Mouse (Mus musculus): ENCODE measurements at regions not wholly inside any gene's neighbourhood (a gene's known extent, or its start where the extent isn't known, plus 50 kb on each side); places are given as distances from the start of the nearest gene placed in this dataset.

DNA sequence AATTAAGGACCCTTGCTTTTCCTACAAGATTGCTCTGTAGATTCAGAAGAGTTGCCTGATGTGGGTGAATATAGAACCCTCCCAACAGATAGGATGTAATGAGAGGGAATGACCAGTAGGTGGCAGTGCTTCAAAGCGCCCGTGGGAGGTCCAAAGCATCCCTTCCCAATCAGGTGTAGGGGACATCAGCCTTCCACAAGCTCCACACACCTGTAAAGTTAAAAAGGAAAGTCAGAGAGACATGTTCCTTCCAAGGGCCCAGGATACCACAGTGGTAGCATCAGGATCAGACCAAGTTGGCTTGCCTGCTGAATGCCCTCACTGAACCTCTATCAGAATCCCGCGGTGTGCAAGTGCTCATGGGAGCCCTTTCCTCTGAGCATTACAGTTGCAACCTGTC lies 75.7 kb upstream of the Zfp618 start:
- no peak for DNase-seq (ENCODE audit: low spot score in 2 of 2)

DNA sequence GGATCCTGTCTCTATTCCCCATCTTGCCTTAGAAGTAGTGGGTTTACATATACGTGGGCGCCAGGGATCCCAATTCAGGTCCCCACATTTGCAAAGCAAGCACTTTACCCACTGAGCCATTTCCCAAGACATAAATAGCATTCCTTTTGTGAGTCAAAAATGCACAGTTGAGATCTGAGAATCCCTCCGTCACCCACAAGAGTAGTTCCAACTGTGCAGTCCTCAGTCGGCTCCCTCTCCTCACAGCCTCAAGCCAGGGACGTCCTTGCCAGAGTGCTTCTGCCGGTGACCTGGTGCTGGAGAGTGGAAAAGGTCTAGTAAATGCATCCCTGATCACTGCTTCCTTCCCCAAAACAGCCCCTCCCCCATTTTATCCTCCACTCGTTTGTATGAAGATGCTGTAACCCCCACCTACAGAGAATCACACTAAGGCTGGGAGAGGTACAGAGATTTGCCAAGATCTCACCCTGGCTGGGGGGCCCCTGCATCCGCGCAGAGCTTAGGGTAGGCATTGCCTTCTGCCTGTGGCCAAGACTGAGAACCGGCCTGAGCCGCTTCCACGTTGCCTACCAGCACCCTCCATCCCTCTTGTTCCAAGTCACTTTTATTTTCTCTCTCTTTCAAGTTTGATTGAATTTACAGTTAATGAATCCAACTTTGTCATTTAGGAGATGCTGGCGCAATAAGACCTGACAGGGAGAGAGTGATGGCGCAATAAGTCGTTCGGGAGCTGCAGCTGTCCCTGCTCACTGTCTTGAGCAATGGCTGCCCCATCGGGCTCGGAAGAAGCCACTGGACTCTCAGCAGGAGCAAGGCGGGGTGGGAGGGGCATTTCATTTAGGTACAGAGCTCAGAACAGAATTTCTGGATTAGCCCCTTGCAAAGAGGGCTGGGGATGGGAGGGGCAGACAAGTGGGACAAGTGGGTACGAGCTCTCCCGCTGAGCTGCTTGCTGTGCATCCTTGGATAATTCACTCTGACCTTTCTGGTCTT lies 74.5 kb upstream of the Zfp618 start:
- DNase-seq (ENCODE audit: low spot score in 2 of 2) = peak in 1 of 2 experiments; percentile 9

- DNase-seq (ENCODE audit: low spot score in 2 of 2) = peak in 1 of 2 experiments; percentile 7
These were observed 52.5 kb upstream of the Zfp618 start for GRCm38 (mm10) chr4:62912891-62913290.

Measured in heart, adult 9 months (tissue).